Mouse (Mus musculus) liver, embryonic 14.5 days (tissue): Measurements from ENCODE around the gene Il20rb. TPM values are rescaled to one million over a fixed set of nuclear protein-coding genes. Genes with fewer than 3 reads are reported as not detected.

Experiments
- ATAC-seq: fragments of 200-750 bp; cut with Nextera tagmentation; 2 replicates; pipeline ENCODE4 v1.8.0; 2017; ENCODE audit warnings: moderate number of reproducible peaks, mild to moderate bottlenecking, moderate library complexity; ENCODE audit not compliant: insufficient read depth
- DNase-seq, 3 experiments: peaks; one replicate each; pipeline ENCODE4 v3.0.0-alpha.2; 2012 to 2013; ENCODE audit warnings: low read depth in 3 of 3, low spot score in 3 of 3
- H3K27ac ChIP-seq: fragments of 300-500 bp; sonication (generic); 2 replicates; pipeline ENCODE4 v1.5.1; 2014; ENCODE audit warnings: moderate library complexity, mild to moderate bottlenecking, control low read depth, inconsistent platforms
- H3K27me3 ChIP-seq: fragments of 300-500 bp; sonication (generic); 2 replicates; pipeline ENCODE4 v1.6.1; 2014; ENCODE audit warnings: mild to moderate bottlenecking, low read length, moderate library complexity; ENCODE audit not compliant: control insufficient read depth, insufficient read depth
- H3K36me3 ChIP-seq: fragments of 300-500 bp; sonication (generic); replicated peaks from 2 replicates; pipeline ENCODE4 v1.6.1; 2014; ENCODE audit warnings: low read depth; ENCODE audit not compliant: control insufficient read depth, insufficient read depth
- H3K4me1 ChIP-seq, 2 experiments: fragments of 200-500 bp in 1 of 2; fragments of 300-500 bp in 1 of 2; sonication (generic) in 1 of 2; replicated peaks; 2 replicates each; pipeline ENCODE4 v1.6.1; 2012 to 2014; ENCODE audit warnings: antibody characterized with exemption in 1 of 2, inconsistent platforms in 1 of 2, low read length in 1 of 2; ENCODE audit not compliant: control insufficient read depth in 2 of 2, insufficient read depth in 2 of 2
- H3K4me2 ChIP-seq: fragments of 300-500 bp; sonication (generic); 2 replicates; pipeline ENCODE4 v1.6.1; 2014; ENCODE audit warnings: low read depth, mild to moderate bottlenecking, control low read depth, moderate library complexity
- H3K4me3 ChIP-seq, 2 experiments: fragments of 200-500 bp in 1 of 2; fragments of 300-500 bp in 1 of 2; sonication (generic) in 1 of 2; 2 replicates each; pipeline ENCODE4 v1.5.1; 2012 to 2014; ENCODE audit warnings: low read depth in 2 of 2, low read length in 2 of 2, mild to moderate bottlenecking in 2 of 2, control low read depth in 1 of 2, inconsistent platforms in 1 of 2, moderate library complexity in 1 of 2; ENCODE audit not compliant: insufficient read depth in 1 of 2
- H3K9ac ChIP-seq: fragments of 300-500 bp; sonication (generic); replicated peaks from 2 replicates; pipeline ENCODE4 v1.6.1; 2014; ENCODE audit warnings: mild to moderate bottlenecking, control low read depth, moderate library complexity
- H3K9me3 ChIP-seq: fragments of 300-500 bp; sonication (generic); 2 replicates; pipeline ENCODE4 v1.6.1; 2016; ENCODE audit warnings: low read length, mixed read lengths; ENCODE audit not compliant: control insufficient read depth
- CTCF ChIP-seq: IDR thresholded peaks from 2 replicates; pipeline ENCODE4 v1.5.1; 2016; ENCODE audit warnings: antibody characterized with exemption, low read depth, control low read depth
- EP300 ChIP-seq: IDR thresholded peaks from 2 replicates; pipeline ENCODE4 v1.6.1; 2016; ENCODE audit warnings: antibody characterized with exemption, low read depth
- WGBS: fragments of 180-500 bp; shearing (Covaris S2); extraction: QIAGEN DNeasy Blood & Tissue Kit; methylation state at CpG from one replicate; pipeline ENCODE4 v1.1.7; 2014; ENCODE audit not compliant: insufficient replicate concordance; 5-methylcytosine and 5-hydroxymethylcytosine counted together
- polyA plus RNA-seq, 2 experiments: library from polyadenylated mRNA; depleted of rRNA in 1 of 2; stranded (reverse) in 1 of 2; unstranded in 1 of 2; fragments of >200 nt; fragmentation: Nextera tagmentation in 1 of 2; extraction: Ambion mirVana in 1 of 2; gene quantifications; 2 replicates each; pipeline versions ENCODE4 v1.2.1 to v1.2.3; 2012 to 2014

Gene Il20rb
- polyA plus RNA-seq, 2 experiments = 0.11 to 0.73 TPM

GRCm38 (mm10) chr9:100525225-100525624 is 38.6 kb upstream of the Il20rb start:
- 40% methylated on average over 2 of the region's 2 CpGs for WGBS
- no peak overlapping the region for H3K4me2 ChIP-seq
- no peak for TF ChIP-seq CTCF
- H3K36me3 ChIP-seq = no peaks in the 10 kb centered on the region
- H3K27ac ChIP-seq = no peak overlapping the region
- no peaks in the 10 kb centered on the region for H3K27me3 ChIP-seq
- H3K9ac ChIP-seq = no peak overlapping the region
- H3K4me3 ChIP-seq = no peak overlapping the region
- ATAC-seq = no peak
- DNase-seq = no peak
- H3K9me3 ChIP-seq = no peaks in the 10 kb centered on the region
- H3K4me1 ChIP-seq = peaks cover 2 to 5% of the 10 kb centered on the region in 2 experiments; a peak in 2 of 4 replicates

- Histone ChIP-seq H3K36me3 (no peaks in the 10 kb centered on the region), H3K9me3 (no peaks in the 10 kb centered on the region), H3K27ac (no peak overlapping the region), H3K27me3 (no peaks in the 10 kb centered on the region), H3K4me3 (no peak overlapping the region), H3K9ac (no peak overlapping the region), H3K4me2 (no peak overlapping the region), H3K4me1 (peaks cover 1 to 2% of the 10 kb centered on the region in 2 experiments; a peak in 2 of 4 replicates)
- DNase-seq (no peak), ATAC-seq (no peak)
- WGBS = 48% methylated on average over 2 of the region's 2 CpGs
- TF ChIP-seq EP300 (no peak), CTCF (no peak)
Observed at GRCm38 (mm10) chr9:100522029-100522428, 35.4 kb upstream of the Il20rb start.

- WGBS = 0% methylated on average over 2 of the region's 2 CpGs
- H3K27me3 ChIP-seq = no peaks in the 10 kb centered on the region
- no peak overlapping the region for H3K27ac ChIP-seq
- no peak overlapping the region for H3K9ac ChIP-seq
- peak; percentile 22 to 42 (median 41) for DNase-seq
- H3K4me2 ChIP-seq = no peak overlapping the region
- H3K9me3 ChIP-seq = no peaks in the 10 kb centered on the region
- no peak for ATAC-seq
- peak; percentile 80 for TF ChIP-seq CTCF
- no peak for TF ChIP-seq EP300
- H3K4me1 ChIP-seq = peaks cover 1 to 2% of the 10 kb centered on the region in 2 experiments; a peak in 2 of 4 replicates
- no peak overlapping the region for H3K4me3 ChIP-seq
- H3K36me3 ChIP-seq = no peaks in the 10 kb centered on the region
Observed at GRCm38 (mm10) chr9:100520586-100520985, 34.0 kb upstream of the Il20rb start.

- 78% methylated on average over 3 of the region's 3 CpGs for whole genome bisulfite sequencing
- Histone ChIP-seq H3K9me3 (no peaks in the 10 kb centered on the region), H3K36me3 (no peaks in the 10 kb centered on the region), H3K27me3 (no peaks in the 10 kb centered on the region), H3K9ac (no peak overlapping the region), H3K27ac (no peak overlapping the region), H3K4me3 (no peak overlapping the region), H3K4me2 (no peak overlapping the region), H3K4me1 (peaks cover 1 to 2% of the 10 kb centered on the region in 2 experiments; a peak in 2 of 4 replicates)
- DNase-seq (no peak), ATAC-seq (no peak)
- TF ChIP-seq CTCF (peak; percentile 44; the same call in 1 of the 2 replicates), EP300 (no peak)
Observed at GRCm38 (mm10) chr9:100520012-100520411, 33.4 kb upstream of the Il20rb start.

GRCm38 (mm10) chr9:100507581-100507980 is 21.0 kb upstream of the Il20rb start:
- Histone ChIP-seq H3K9ac (no peak overlapping the region), H3K4me2 (no peak overlapping the region), H3K4me1 (no peaks in the 10 kb centered on the region), H3K4me3 (no peak overlapping the region), H3K27me3 (no peaks in the 10 kb centered on the region), H3K27ac (no peak overlapping the region), H3K36me3 (no peaks in the 10 kb centered on the region), H3K9me3 (no peaks in the 10 kb centered on the region)
- ATAC-seq (no peak), DNase-seq (no peak)
- 64% methylated on average over 2 of the region's 2 CpGs for WGBS
- no peak for TF ChIP-seq EP300
- TF ChIP-seq CTCF = no peak

DNA sequence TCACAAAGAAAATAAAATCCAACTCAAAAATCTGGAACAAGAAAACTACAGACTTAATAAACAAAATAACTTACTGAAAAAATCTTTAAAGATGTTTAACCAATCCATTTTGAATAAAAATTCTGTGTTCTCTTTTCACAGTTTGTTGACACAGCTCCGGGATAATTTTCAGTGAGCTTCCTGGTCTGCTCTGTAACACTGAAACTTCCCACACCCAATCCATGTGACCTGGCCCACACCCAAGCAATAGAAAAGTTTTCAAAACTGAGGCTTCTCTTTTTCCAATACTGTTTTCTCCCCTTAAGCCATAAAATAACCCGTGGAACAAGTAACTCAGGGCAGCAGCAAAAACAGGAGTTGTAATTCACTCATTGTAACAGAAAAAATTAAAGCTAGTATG is 20.1 kb upstream of the Il20rb start:
- H3K27ac ChIP-seq = no peak overlapping the region
- no peaks in the 10 kb centered on the region for H3K36me3 ChIP-seq
- no peaks in the 10 kb centered on the region for H3K27me3 ChIP-seq
- DNase-seq (no peak), ATAC-seq (no peak)
- no peak overlapping the region for H3K4me2 ChIP-seq
- no peak overlapping the region for H3K4me3 ChIP-seq
- TF ChIP-seq CTCF (no peak), EP300 (no peak)
- no peak overlapping the region for H3K9ac ChIP-seq
- H3K4me1 ChIP-seq = no peaks in the 10 kb centered on the region
- H3K9me3 ChIP-seq = no peaks in the 10 kb centered on the region
- WGBS = 39% methylated on average over 2 of the region's 2 CpGs
